Mouse (Mus musculus): ENCODE measurements around the gene B3gnt2.

- TF ChIP-seq POLR2A (IDR thresholded peaks at IDR 0.05; ENCODE audit: borderline replicate concordance, low read depth, low read length) (no peak), CTCF (IDR thresholded peaks at IDR 0.05; ENCODE audit: low read depth, low read length) (no peak)
These were observed 80.8 kb downstream of the B3gnt2 start for GRCm38 (mm10) chr11:22779821-22780551.
